Mouse (Mus musculus) adrenal gland, adult 2 months (tissue): ENCODE data around the gene Tspan10. TPM values are rescaled to one million over a fixed set of nuclear protein-coding genes. Genes with fewer than 3 reads are reported as not detected.

ENCODE experiments used
- DNase-seq: peaks from one replicate; pipeline ENCODE4 v3.0.0; 2021
- polyA plus RNA-seq: library from polyadenylated mRNA; depleted of rRNA; stranded (reverse); fragments of >200 nt; gene quantifications from 2 replicates; pipeline ENCODE4 v1.2.3, GENCODE M21; 2012
- total RNA-seq, 2 experiments: library from RNA; stranded (reverse); gene quantifications; 2 replicates each; pipeline ENCODE4 v1.2.3; 2021

Gene Tspan10
- total and polyA plus RNA-seq, 3 experiments = 3.4 TPM; not detected in 2

DNA sequence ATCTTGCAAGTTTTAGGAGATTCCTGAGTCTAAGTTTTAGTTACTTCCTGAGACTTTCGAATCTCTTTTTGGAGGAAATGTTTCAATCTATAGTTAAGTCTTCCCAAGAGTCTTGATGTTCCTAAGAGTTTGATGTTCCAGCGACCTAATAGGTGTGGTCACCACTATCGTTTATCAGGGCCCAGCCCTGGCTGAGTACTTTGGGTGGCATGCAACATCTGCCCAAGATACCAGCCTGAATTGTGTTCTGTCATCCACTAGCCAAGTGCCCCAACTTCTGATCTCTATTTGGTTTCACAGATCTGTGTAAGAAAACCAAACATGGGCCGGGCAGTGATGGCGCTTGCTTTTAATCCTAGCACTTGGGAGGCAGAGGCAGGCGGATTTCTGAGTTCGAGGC is 13.0 kb downstream of the Tspan10 start:
- no peak for DNase-seq

DNA sequence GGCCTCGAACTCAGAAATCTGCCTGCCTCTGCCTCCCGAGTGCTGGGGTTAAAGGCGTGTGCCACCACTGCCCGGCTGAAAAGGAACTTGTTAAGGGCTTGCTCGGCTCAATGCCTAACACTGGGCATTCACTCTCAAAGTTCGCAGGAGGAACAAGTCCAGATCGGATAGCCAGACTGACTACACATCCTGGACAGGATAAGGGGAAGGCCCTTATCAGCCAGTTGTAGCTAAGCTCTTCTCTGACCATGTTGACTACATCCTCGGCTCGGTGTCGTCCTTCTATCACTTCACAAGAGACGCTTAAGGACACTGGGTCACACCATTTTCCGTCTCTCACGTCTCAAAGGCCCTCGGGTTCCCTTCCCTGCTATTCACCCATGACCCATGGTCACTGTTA is 14.9 kb downstream of the Tspan10 start:
- no peak for DNase-seq

GRCm38 (mm10) chr11:120457772-120458751 is 15.6 kb downstream of the Tspan10 start, which contains the start of the genes Oxld1 and Ccdc137:
TSS of gene Oxld1 (minus strand) at chr11:120458068.
TSS of gene Ccdc137 (plus strand) at chr11:120458115.
- peak; percentile 89 for DNase-seq

GRCm38 (mm10) chr11:120458847-120459597 is 16.6 kb downstream of the Tspan10 start:
- DNase-seq = no peak

- DNase-seq = no peak
These were observed 21.1 kb downstream of the Tspan10 start for GRCm38 (mm10) chr11:120463536-120463935.

DNA sequence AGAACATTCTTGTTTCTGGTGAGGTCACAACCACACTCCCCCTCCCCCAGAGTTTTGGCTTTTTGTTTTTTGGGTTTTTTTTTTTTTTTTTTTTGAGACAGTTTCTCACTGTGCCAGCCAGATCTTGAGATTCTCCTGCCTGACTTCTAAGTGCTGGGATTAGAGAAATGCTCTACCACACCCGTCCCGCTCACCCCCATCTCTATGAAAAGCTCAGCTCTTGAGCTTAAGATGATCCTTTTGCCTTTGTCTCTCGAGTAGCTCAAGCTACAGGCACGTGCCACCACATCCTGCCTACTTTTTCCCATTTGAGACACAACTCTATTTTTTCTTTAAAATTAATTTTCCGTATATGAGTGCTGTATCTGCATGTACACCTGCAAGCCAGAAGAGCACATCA is 21.9 kb downstream of the Tspan10 start:
- DNase-seq = no peak

DNA sequence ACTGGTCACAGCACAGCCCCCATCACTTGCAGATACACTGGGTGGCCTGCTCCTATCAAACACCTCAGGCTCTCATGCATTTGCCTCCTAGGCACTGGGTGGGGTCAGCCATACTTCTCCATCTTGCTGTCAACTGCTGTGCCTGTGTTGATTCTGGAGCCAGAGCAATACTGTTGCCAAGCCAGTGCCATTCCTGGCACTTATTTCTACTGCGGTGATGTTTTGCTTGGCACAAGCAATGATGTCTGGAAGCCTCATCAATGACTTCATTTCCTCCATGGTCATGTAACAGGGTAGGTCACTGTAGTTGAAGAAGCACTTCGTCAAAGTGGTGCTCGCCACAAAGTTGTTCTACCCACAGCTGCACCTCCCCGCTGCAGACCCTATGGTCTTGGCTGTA is 23.1 kb downstream of the Tspan10 start:
- DNase-seq = no peak

- DNase-seq = peak; percentile 96
These were observed 24.7 kb downstream of the Tspan10 start, which contains the start of gene Arl16 for GRCm38 (mm10) chr11:120467051-120467735. TSS of gene Arl16 (minus strand) at chr11:120467607.

DNA sequence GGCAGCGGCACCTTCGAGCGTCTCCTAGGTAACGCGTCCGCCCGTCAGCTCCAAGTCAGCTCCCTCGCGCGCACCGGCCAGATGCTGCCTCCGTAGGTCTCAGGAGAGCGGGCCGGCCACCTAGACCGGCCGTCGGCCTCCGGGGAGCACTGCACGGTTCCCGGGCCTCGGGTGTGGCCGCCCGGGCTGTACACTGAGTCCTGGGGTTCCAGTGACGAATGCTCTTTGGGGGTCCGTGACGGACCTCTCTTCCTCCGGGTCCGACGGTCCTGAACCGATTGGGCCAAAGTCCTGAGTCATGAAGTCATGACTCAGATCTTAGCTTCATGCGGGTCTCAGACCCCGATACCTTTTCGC is 25.3 kb downstream of the Tspan10 start:
- DNase-seq = no peak

- DNase-seq = no peak
These were observed 29.6 kb downstream of the Tspan10 start for GRCm38 (mm10) chr11:120472052-120472451.

DNA sequence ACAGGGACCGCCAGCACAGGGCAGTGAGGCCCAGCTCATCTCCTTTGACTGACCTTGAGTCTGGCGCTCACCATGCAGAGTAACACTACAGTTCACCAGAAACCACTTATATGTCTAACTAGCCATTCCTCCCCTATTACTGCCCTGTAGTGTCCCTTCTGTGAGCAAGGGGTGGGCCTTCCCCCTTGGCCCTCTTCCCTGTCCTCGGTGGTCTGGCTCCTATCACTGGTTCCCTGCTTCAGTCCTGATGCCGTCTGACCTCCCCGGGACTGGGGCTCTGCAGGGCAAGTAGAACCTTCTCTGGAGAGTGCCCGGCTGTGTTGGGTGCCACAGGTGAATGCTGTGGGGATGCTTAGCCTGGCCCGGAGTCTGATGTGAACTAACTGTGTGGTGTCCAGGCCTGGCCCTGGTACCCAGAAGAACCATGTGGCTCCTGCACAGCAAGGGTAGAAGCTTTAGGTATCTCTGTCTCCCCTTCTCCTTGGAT is 41.0 kb downstream of the Tspan10 start:
- DNase-seq = no peak

- peak; percentile 94 for DNase-seq
These were observed 42.0 kb downstream of the Tspan10 start, which contains the start of gene Mrpl12 for GRCm38 (mm10) chr11:120484265-120484981. TSS of gene Mrpl12 (plus strand) at chr11:120484613.

DNA sequence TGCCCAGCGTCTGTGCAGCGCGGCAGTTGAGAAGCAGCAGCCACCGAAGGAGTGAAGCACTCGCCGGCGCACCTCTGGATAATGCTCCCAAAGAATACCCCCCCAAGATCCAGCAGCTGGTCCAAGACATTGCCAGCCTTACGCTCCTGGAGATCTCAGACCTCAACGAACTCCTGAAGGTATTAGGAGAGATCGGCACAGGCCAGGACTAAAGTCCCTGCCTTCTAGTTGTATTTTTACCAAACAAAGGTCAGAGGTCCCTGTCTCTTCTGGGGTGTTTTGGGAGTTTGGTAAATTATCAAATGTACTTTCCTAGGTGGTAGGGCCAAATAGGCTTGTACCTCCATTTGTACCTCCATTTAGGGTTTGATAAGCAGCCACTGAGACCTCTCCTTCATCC is 42.8 kb downstream of the Tspan10 start:
- no peak for DNase-seq

DNA sequence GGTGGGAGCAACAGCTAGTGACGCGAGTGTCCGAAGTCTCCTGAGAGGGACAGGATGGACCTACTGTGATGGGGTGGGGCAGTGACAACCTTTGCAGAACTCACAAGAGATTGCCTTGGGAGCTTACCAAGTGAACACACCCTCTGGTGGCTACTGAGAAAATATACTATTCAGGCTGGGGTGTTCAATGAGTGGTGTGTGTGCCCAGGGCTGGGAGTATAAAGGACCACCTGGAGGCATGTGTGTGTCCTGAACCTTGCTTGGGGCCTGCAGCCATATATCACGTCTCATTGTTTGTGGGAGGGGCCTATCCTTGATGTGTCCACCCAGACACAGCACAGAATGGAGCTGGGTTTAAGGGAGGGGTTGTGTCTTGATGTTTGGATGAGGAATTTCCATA is 46.1 kb downstream of the Tspan10 start:
- DNase-seq = no peak

- peak; percentile 78 for DNase-seq
These were observed 46.8 kb downstream of the Tspan10 start for GRCm38 (mm10) chr11:120489054-120489761.

DNA sequence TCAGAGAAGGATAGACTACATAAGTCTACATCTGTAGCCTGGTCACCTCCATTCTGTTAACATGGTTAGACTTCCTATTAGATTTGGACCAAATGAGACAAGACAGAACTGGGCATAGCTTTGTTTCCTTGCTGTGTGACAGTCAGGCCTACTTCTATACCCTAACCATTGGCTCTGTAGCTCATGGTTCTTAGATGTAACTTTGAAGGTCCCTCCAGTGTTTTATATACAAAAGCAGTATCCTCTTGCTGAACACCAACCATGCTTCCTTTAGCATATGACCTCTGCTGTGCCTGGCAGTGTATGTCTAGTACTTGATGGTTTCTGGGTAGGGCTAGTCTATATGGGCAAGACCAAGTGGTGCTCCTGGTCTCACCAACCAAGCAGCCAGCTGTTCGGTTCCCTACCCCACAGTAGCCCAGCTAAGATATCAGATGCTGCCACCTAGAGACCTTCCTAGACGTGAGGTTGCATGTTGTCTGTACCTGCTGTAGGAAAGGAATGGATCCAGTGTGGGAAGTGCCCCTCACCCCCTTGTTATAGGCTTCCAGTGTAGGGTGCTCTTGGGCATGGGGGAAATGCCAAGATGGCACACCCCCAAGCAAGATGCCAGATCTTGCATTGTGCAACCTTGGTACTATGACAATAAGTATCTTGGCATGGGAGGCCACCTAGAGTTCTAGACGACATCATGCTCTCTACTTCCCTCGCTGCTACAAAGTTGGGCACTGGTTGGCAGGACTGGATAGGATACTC is 48.0 kb downstream of the Tspan10 start:
- peak; percentile 56 for DNase-seq

DNA sequence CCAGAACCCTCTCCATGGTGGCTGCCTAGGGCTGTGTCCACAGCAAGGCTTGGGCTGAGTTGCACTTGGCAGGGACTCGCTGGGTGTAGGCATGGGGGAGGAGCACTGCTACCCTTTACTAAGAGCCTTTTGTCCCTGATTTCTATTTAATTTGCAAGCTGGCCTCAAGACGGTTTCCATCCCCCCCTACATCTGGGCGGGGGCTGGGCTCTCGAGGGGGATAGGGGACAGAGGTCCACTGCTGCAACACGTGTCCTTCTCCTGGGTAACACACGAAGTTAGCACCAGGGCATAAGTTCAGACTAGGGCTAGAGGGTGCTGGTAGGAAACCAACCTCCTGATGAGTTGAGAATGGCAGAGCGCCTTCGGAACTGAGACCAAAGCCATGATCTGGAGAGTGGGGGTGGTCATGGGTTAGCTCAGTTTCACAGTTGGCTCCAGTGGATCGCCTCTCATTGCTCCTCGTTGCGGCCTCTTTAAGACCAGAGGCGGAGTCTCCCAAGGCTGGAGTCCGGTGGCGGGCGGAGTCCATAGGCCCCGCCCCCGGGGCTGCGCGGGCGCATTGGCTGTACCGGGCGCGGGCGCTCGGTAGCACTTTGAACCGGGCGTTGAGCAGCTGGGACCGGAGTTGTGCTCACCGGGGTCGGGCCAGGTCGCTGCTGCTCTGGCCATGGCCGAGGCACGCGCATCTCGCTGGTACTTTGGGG is 49.0 kb downstream of the Tspan10 start, which contains the start of gene Slc25a10:
TSS of gene Slc25a10 (plus strand) at position 524 of the 707 bp plus-strand sequence.
- peak; percentile 95 for DNase-seq

DNA sequence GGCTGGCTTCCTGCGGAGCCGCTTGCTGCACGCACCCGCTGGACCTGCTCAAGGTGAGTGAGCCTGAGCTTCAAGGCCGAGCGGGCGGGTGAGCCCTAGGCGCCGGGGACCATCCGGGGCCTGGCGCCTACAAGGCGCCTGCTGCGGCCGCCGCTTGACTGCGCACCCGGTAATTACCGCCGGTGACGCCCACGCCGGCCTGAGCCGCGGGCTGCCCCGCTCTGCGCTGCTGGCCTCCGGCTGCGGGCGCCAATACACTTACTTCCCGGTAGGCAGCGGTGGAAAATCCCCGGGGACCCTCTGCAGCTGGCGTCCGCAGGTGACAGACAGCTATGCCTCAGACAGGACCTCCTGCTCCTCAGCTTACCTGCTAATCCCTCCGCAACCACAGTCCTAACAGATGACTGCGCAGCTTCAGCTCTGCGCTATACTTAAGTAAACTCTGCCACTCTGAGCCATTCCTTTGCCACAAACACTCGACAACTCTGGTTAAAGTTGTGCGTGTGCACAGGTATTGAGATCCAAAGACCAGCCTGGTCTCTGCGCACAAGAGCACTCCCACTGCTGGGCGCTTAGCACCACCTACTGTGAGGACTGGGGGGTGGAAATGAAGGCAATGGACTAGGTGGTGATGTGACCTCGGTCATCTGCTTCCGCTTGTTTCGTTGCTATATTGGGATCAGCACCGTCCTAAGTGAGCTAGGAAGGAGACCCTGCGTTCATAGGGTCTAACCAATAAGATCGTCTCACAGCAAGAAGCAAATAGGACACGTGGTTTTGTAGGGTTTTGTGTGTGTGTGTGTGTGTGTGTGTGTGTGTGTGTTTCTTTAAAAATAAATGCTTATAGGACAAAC is 49.8 kb downstream of the Tspan10 start:
- peak; percentile 74 for DNase-seq
